Mouse (Mus musculus) CH12.LX (cell line): Measurements from ENCODE around the gene Snai1.

ENCODE experiments used
- BHLHE40 ChIP-seq: IDR thresholded peaks from 2 replicates; pipeline ENCODE4 v1.6.1; 2011; ENCODE audit warnings: mild to moderate bottlenecking, low read depth, low read length, improper control_type of control experiment
- CTCF ChIP-seq, 2 experiments: IDR thresholded peaks in 1 of 2; conservative IDR thresholded peaks in 1 of 2; 2 replicates each; pipeline ENCODE4 v1.5.1; 2011 to 2012; ENCODE audit warnings: low read depth in 2 of 2, low read length in 2 of 2, improper control_type of control experiment in 1 of 2, inconsistent platforms in 1 of 2, mild to moderate bottlenecking in 1 of 2, moderate library complexity in 1 of 2
- E2F4 ChIP-seq: IDR thresholded peaks from 2 replicates; pipeline ENCODE4 v1.6.1; 2011; ENCODE audit warnings: low read depth, low read length, improper control_type of control experiment; ENCODE audit not compliant: insufficient replicate concordance
- EP300 ChIP-seq: IDR thresholded peaks from 2 replicates; pipeline ENCODE4 v1.6.1; 2011; ENCODE audit warnings: low read length, improper control_type of control experiment
- HCFC1 ChIP-seq: IDR thresholded peaks from 2 replicates; pipeline ENCODE4 v1.6.1; 2012; ENCODE audit warnings: low read depth, mild to moderate bottlenecking, inconsistent platforms, low read length, improper control_type of control experiment
- MAX ChIP-seq: IDR thresholded peaks from 2 replicates; pipeline ENCODE4 v1.6.1; 2011; ENCODE audit warnings: low read length, improper control_type of control experiment
- MEF2A ChIP-seq: IDR thresholded peaks from 2 replicates; pipeline ENCODE4 v1.6.1; 2014; ENCODE audit warnings: low read depth, mild to moderate bottlenecking, inconsistent platforms, low read length, improper control_type of control experiment, borderline replicate concordance
- NRF1 ChIP-seq: IDR thresholded peaks from 2 replicates; pipeline ENCODE4 v1.6.1; 2014; ENCODE audit warnings: low read depth, mild to moderate bottlenecking, inconsistent platforms, low read length, improper control_type of control experiment, moderate library complexity
- PAX5 ChIP-seq: IDR thresholded peaks from 2 replicates; pipeline ENCODE4 v1.6.1; 2012; ENCODE audit warnings: low read length, inconsistent platforms, mixed read lengths
- POLR2A ChIP-seq: IDR thresholded peaks from 2 replicates; pipeline ENCODE4 v1.6.1; 2011; ENCODE audit warnings: low read depth, mild to moderate bottlenecking, improper control_type of control experiment, low read length
- TBP ChIP-seq: conservative IDR thresholded peaks from 2 replicates; pipeline ENCODE4 v1.6.1; 2011; ENCODE audit warnings: low read depth, low read length, improper control_type of control experiment
- ZC3H11A ChIP-seq: IDR thresholded peaks from 2 replicates; pipeline ENCODE4 v1.6.1; 2012; ENCODE audit warnings: low read depth, mild to moderate bottlenecking, inconsistent platforms, low read length, improper control_type of control experiment

- no peak for TF ChIP-seq CTCF (conservative IDR thresholded peaks at IDR 0.05 in 1 of 2, IDR thresholded peaks at IDR 0.05 in 1 of 2; ENCODE audit: low read depth in 2 of 2, low read length in 2 of 2)
- no peak for TF ChIP-seq POLR2A
- TF ChIP-seq TBP: no peak
- no peak for TF ChIP-seq NRF1
- no peak for TF ChIP-seq E2F4
- no peak for TF ChIP-seq MEF2A
- no peak for TF ChIP-seq EP300
- TF ChIP-seq PAX5: no peak
- TF ChIP-seq MAX: no peak
- TF ChIP-seq ZC3H11A: no peak
- TF ChIP-seq HCFC1: no peak
- no peak for TF ChIP-seq BHLHE40
Observed at GRCm38 (mm10) chr2:167538671-167539306, 794 bp downstream of the Snai1 start.
